Mouse (Mus musculus) cerebellum, adult 18-20 months (tissue): ENCODE data around the gene Gm20388.

Experiments used
- DNase-seq, 2 experiments: peaks; one replicate each; pipeline ENCODE4 v3.0.0; 2021

Gene Gm20388

DNA sequence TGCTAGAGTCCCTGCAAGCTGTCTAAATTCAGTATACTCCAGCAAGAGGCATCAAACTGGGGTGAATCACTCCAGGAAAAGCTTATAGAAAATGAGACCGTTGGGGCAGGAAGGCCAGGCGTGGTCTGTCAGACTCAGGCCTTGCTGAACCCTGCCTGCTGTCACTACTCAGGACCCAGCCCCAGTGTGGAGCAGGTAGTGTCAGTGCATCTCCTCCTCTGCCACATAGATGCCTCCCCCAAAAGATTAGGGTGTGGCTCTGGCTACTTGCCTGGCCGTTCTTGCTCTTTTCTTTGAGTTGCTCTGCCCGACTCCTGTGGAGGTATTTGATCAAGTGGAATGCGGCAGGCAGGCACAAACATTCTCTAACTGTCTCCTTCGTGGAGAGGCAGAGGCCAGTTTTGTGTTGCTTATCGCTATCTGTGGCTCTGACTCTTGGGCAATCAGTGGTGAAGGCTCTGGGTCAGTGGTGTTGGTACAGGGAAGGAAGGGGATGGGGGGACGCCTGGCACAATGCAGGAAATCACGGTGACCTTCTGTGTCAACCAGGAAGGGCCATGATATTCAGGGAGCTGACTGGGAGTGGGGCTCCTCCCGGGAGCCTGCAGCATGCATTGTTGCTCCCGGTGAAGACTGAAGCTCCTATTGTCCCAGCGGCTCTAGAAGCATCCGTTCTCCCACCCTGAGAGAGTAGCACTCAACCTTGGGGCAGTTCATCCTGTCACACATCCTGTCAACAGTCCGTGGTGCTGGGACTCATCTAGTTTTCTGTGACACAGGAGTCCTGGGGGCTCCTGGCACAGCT lies 215.9 kb downstream of the Gm20388 start:
- DNase-seq = no peak

DNA sequence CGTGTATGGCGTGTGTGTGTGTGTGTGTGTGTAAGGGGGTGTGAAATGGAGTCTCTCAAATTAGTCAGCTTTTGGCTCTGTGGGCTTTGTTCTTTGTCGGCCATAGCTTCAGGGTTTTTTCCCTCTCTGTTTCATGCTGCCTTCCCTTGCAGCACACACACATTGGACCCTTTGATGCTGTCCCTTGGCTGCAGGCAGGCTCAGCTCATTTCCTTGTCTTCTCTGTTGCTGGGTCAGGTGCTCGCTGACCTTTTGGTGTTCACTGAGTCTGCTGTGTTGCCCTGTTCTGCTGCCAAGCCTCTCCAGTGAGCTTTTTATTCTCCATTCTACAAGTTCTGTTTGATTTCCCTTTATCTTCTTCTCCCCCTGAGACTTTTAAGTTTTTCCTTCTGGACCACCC lies 218.9 kb downstream of the Gm20388 start:
- DNase-seq = no peak

DNA sequence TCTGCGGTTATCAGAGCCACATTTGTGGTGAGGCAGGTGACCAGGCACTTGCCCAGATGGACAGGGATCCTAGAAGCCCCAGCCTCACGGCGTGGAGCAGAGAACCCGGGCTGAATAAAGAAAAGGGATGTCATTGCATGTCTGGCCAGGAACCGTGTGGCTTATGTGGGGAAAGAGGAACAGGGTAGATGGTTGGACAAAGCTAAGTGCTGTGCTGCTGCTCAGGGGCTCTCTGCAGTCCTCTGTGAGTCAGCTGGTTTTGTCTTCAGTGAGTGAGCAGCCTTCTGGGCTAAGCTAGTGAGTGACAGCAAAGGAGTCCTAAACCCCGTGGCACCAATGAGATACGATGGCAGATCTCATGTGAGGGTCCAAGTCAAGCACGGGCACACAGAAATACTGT lies 220.5 kb downstream of the Gm20388 start:
- no peak for DNase-seq

DNA sequence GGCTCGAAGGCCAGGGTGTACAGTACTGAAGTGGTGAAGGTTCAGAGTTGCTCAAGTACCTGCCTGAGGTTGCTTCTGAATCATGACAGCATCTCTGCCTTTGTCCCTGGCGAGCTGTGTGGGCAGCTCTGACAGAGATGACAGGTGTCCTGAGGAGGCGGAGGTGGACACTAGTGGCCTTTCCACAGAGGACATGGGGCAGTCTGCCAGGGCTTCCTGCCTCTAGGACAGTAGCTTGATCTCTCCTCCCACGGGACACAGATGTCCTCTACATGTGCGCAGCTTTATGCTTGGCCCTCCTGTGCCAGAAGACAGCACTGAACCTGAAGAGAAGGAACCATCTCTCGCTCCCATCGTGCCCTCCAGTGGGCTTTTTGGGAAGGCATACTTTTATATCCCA lies 222.5 kb downstream of the Gm20388 start:
- peak; percentile 95 to 96 for DNase-seq

DNA sequence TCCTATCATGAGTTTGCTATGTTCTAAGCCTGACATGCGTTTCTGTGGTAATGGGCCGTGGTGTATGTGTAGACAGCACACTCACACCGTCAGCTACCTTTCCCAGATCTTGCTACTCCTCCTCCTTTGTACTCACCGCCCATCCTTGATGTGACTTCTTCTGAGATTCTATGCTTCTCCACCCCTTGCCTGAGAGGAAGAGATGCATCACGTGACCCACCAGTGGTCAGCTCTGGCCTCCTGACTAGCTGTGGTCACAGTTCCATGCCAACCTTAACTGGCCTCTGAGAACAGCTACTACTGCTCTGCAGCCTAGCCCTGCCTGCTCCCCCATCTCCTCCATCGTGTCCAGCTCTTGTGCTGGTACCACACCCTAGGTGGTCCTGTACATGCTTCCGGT lies 225.0 kb downstream of the Gm20388 start:
- DNase-seq = no peak

DNA sequence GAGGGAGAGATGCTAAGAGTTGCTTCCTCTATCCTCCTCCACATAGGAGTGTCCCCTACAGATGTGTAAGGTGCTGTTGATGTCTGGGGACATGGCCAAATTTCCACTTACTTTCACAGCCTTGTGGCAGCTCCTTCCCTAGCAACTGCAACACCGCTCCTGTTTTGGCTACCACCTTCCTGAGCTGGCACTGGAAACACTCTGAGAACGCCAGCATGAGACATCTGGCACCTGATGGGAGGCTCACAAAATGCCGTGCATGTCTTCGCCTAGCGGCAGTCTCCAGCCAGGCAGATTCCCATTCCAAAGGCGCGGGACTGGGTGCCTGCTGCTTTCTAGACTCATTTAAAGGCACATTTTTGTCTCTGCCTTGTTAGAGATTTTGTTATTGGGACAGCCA lies 226.0 kb downstream of the Gm20388 start:
- DNase-seq = peak; percentile 65 to 67

DNA sequence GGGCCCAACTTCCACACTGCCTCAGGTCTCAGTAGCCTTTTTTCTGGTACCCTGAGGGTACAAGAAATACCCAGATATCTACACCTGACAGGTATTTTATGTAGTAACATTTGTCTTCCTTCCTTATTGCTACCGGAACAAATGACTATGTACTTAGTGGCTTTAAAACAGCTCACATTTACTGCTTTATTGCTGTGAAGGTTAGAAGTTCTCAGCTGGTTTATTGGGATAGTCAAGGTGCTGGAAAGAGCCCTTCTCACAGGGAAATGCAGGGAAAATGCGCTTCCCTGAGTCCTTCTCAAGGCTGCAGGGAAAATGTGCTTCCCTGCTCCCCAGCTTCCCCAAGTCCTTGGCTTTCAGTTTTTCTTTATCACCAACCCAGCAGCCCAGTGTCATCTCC lies 228.3 kb downstream of the Gm20388 start:
- DNase-seq = no peak

DNA sequence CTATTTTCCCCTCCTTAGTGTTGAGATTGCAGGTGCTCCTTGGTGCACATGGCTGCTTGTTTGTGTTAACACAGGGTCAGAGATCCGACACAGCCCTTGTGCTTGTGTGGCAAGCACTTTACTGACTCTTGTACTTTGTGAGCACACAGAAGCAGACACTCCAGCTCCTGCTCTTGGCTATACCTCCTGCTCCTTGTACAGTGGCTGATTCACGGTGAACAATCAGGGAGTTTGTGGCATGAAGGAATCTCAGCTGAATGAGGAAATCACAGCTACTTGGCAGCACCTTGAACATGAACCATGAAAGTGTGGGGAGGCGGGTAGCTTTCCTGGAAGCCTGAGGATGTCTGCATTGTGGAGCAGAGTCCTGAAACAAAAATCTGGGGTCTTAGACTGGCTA lies 230.1 kb downstream of the Gm20388 start:
- no peak for DNase-seq

DNA sequence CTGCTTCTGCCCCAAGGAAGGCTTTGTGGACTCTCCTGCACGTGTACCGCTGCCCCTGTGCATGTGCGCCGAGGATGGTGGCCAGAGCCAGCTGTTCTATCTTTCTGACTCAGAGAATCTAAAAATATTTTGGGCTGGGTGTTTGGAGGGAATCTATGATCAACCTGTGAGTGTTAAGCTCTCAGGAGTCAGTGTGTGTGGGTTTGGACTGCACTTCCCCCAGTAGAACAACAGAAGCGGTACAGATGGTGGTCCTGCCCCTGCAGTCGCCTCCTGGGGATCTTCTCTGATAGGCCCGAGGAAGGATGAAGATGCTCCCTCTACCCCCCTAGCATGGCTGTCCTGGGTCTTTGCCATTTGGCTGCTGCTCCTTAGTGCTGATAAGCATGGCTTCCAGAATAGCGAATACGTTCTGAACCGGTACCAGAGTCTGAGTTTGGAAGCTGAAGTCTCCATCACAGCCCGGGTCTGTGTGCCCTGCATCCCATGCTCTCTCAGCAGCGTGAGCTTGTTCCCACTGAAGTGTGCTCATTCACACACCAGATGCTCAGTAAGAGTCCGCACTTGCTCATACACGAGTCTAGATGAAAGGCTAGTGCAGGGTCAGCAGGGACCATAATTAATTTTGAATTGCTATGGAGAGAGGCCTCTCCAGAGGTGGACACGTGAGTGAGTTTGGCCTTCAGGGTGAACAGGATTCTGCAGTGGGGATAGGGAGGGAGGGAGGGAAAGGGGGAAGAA lies 233.4 kb downstream of the Gm20388 start:
- DNase-seq = peak; percentile 46 to 55

DNA sequence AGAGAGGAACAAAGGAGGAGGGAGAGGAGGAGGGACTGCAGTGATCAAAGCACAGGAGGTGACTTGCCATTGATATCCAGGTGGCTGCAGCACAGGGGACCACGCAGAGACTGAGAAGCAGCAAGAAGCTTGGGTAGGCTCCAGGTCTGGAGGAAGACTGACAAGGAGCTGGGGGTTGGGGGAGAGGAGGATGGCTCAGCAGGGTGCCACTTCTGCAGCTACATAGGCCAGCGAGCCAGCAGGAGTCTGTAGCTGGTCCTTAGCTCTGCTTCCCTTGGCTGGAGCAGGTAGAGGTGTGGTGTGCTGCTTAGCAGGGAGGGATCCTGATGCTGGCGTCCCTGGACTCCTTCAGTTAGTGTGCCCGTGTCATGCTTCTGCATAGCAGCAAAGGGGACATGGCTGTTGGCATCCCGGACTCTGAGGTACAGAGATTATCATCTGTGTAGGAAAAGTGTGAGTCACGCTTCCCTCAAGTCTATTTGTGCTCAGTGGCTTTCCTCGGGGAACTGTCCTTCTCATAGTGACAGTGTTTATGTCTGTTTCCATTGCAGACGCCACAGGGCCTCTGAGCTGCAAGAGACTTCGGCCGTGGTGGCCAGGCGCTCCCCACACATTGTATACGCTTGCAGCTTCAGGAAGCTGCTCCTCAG lies 234.1 kb downstream of the Gm20388 start:
- peak; percentile 68 to 73 for DNase-seq

DNA sequence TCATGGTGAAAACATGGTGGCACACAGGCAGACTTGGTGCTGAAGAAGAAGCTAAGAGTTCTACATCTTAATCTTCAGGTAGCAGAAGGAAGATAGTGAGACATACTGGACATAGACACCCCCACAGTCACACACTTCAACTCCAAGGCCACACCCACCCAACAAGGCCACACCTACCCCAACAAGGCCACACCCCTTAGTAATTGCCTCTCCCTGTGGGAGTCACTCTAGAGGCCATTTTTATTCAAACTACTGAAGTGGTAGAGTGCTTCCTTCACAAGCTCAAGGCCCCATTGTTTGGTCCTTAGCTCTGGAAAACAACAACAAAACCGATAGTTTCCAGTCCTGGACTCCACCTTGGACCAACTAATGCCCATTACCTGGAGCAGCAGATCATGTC lies 235.4 kb downstream of the Gm20388 start:
- DNase-seq = no peak

DNA sequence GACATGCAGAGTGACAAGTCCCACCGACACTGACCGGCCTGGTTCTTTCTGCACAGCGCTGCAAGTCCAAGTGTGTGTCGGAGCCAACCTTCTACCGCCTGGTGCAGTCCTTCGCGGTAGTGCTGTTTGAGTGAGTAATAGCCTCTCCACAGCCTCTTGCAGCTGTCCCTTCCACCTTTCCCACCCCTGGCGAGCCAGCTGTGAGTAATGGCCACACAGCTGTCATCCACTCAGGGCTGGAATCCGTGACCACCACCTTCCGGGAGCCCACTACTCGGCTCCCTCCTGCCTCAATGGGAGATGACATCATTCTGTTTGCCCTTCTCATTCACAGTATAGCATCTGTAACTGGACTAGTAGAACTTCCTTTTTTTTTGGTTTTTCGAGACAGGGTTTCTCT lies 239.4 kb downstream of the Gm20388 start:
- no peak for DNase-seq

DNA sequence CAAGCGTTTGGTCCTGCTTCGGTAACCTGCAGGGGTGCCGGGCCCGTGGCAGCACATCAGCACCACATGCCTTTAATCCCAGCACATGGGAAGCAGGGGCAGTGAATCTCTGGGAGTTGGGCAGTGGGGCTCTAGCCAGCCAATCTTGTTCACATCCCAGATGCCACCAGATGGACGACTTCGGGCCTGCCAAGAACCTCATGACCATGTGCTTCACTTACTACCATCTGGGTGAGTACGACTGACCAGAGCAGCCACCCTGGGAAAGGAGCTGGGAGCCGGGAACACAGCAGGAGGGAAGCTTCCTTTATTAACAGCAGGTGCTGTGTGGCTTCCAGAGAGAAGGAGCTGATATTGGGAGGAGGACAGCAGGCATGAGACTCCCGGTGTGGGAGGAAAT lies 240.5 kb downstream of the Gm20388 start:
- no peak for DNase-seq

DNA sequence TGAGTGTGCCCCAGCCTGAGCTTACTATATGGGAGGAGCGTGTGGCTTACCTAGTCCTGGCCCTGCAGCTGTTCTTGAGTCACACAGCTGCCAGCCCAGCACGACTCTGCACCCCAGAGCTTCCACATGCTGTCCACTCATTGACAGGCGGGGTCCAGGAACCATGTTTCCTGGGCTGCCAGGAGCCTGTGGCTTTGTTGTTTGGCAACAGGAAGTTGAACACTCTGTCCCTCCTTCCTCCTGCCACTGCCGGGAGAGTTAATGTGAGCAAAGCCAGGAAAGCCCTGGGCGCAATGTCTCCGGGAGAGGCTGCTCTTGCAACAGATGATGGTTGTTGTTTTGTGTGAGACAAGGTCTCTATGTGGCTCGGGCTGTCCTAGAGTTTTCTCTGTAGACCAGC lies 242.0 kb downstream of the Gm20388 start:
- no peak for DNase-seq

DNA sequence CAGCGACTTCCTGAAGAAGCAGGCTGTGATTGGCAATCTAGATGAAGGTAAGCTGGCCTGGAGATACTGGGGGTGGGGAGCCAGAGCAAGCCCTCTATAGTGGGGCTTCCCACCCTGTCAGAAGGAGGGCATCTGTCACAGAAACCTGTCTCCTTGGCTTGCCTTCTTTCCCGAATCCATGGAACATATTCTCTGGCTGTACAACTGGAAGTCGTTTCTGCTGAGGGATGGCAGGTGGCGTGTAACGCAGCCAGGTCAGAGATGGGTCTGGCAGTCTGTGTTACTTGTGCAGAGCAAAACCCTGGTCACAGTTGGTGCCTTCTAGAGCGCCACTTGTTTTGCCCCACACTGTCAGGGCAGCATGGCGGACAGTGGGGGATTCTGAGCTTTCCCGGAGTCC lies 249.7 kb downstream of the Gm20388 start:
- DNase-seq = peak; percentile 76 to 83

DNA sequence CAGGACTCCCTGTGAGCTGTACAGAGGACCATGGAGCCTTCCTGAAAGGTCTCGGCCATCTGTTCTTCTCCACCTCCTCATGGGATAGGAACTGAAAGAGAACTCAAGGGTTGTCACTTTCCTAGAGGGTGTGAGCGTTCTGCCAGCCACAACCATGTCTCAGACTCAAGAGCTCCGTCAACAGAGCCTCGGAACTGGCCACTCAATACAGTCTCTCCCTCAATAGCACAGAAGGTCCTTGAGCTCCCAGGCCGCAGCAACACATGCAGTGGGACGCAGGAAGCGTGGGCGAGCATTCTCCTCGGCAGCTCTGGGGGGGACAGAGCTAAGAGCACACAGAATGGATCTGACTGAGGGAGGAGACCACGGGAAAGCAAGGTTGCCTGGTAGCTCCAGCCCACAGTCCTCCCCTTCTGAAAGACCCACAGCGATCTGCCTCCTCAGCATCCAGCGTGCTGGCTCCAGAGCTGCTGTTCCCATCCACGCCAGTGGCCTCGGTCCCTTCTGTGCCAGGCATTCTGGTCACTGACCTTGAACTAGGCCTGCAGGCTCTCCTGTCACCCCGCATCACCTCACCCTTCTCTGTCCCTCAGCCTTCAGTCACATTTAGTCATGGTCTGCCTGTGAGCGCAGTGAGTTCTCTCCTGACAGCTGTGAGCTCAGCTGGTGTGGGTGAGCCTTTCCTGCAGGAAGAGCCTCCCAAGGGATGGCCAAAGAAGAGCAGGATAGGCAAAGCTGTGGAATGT lies 251.2 kb downstream of the Gm20388 start:
- peak in 1 of 2 experiments; percentile 14 for DNase-seq

DNA sequence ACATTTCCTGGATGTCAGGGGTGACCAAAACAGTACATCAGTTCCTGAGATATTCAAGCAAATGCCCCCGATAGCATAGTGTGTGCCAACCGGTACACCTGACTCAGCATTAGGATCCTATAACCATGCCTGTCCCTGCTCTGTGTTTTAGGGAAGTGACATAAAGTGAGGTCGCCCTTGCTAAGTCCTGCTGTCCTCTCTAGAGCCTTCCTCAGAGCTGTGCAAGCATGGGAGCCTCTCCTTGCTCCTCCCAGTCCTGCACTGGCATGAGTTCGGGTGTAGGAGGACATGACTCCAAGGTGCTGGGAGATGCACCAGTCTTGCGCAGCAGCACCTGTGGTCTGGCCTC lies 251.7 kb downstream of the Gm20388 start:
- no peak for DNase-seq

DNA sequence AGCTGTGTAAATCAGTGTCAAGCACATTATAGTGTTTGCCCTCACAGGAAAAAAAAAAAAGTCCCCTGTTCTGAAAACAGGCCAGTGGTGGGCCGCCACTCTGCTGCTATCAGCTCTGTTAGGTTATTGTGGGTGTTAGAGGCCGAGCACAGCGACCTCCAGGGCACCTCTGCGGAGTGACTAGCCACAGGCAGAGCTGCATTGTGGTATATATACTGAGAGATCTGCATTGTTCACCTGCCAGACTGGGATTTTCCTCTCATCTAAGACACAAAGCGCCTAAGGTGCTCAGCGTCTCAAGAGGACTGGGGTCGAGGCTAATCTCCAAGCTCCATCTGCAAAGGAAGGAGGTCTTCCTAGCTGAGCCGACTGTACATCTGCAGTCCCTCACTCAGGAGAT lies 252.7 kb downstream of the Gm20388 start:
- no peak for DNase-seq

DNA sequence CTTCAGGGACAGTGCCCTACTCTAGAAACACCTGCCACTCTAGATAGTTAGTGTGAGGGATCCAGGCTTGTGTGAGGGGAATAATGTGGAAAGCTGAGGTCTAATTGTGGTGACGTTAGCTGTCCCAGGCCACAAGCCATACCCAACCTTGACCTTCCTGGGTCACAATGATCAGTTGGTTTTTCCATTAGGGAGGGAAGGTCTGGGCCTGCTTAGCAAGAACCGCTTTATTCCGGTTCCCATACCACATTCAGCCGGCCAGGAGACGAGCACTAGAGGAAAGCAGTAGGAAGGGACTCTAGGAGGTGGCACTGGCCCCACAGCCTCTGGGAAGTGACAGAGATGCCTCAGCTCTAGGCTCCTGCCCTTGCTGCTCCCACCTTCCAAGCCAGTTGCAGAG lies 253.4 kb downstream of the Gm20388 start:
- DNase-seq = no peak

DNA sequence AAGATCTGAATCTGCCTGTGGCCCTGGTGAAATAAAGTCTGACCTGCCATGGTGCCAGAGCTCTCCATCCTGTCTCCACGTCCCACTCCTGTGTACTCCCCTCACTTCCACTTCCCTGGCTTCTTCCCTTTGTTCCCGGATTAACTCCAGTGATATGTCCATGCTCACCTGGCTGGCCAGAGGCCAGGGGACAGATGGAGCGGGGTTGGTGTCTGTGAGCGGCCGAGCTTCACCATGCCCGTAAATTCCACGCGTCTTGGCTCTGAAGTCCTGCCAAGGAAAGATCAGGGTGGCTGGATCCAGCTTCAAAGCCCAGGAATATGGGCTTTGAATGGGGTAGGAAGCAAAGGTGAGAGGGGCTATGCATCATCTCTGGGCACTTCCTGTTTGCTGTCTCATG lies 256.5 kb downstream of the Gm20388 start:
- peak; percentile 71 to 75 for DNase-seq

DNA sequence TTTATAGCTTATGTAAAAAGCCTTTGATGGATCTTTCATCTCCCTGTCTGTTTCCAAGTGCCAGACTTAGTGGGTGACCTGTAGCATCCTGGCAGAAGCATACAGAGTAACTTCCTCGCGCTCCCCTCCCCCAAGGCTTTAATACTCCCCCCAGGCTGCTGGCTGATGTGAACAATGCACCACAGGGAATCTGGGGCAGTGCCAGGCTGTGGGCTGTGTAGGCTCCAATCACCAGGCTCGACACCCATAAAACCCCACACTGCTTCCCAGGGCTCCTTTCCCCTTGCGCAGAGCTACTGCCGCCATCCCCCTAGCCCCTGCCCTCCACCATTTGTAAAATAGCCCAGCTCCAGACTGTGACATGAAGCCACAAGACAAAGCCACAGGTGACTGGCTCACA lies 257.2 kb downstream of the Gm20388 start:
- no peak for DNase-seq

DNA sequence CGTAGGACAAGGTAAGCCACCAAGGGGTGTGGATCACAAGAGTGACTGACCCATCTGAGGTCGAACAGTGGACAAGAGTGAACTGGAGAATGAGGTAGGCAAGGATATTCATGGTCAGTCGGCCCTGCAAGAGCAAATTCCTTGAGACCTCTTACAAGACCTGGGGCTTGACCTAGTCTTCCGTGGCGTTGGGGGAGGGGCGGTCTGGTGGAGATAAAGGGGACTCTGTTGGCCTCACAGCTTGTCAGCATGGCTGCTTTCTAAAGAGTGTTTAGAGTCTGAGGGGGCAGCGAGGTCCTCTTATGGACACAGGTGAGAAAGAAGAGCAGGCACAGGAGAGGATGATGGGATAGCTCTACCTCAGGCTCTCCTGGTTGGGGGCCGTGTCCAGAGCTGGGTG lies 258.5 kb downstream of the Gm20388 start:
- no peak for DNase-seq

DNA sequence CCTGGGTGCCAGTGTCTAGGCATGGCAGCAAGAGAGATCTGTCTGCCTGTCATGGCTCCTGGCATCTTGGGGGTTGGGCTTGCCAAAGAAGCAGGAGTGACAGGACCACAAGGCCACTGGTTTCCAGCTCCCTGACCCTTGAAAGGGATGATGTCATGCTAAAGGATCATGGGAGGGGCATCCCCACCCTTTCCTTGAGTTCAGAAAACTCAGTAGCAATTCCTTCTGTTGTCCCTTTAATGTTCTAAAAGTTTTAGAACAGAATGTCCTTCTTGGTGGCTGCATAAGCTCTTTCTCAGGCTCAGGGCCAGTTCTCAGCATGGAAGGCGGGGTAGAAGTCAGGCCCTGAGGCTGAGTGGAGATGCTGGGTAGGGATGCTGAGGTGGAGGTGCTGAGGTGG lies 262.6 kb downstream of the Gm20388 start:
- no peak for DNase-seq
